Mouse (Mus musculus): ENCODE data around the gene Ccdc58. TPM values are rescaled to one million over a fixed set of nuclear protein-coding genes. Genes with fewer than 3 reads are reported as not detected.
A peak's percentile ranks its signal among the peaks of the same experiment; 100 is the strongest.

The Ccdc58 gene
- polyA plus RNA-seq, 1 experiment from 2014 or later: 43.8 TPM

GRCm38 (mm10) chr16:36069819-36070575 lies 1.5 kb upstream of the Ccdc58 start:
- ATAC-seq (ENCODE audit: low read depth): no peak
- WGBS (ENCODE audit: insufficient replicate concordance): 47% methylated on average over 9 of the region's 9 CpGs
- peak overlapping the region; percentile 95 for H3K4me3 ChIP-seq (ENCODE audit: low read depth, low read length)
- H3K4me2 ChIP-seq (ENCODE audit: low read depth, low read length): peak overlapping the region; percentile 92
- no peaks in the 10 kb centered on the region for H3K27me3 ChIP-seq (ENCODE audit: control insufficient read depth, insufficient read depth, low read depth, low read length)
- no peaks in the 10 kb centered on the region for H3K36me3 ChIP-seq (ENCODE audit: control insufficient read depth, insufficient read depth)
- H3K27ac ChIP-seq (ENCODE audit: low read length): no peak overlapping the region
- H3K9me3 ChIP-seq (replicated peaks; ENCODE audit: control insufficient read depth, low read length): no peaks in the 10 kb centered on the region
- peaks cover 25% of the 10 kb centered on the region for H3K4me1 ChIP-seq (ENCODE audit: control insufficient read depth, low read depth, low read length)
- peak overlapping the region; percentile 95 for H3K9ac ChIP-seq (ENCODE audit: low read depth, low read length)

- under 1% methylated on average over 16 of the region's 16 CpGs for WGBS (ENCODE audit: insufficient replicate concordance)
- H3K27ac ChIP-seq (ENCODE audit: low read length): peak overlapping the region; percentile 98
- peak overlapping the region; percentile 92 for H3K4me2 ChIP-seq (ENCODE audit: low read depth, low read length)
- ATAC-seq (ENCODE audit: low read depth): peak; percentile 4
- peaks cover 25% of the 10 kb centered on the region for H3K4me1 ChIP-seq (ENCODE audit: control insufficient read depth, low read depth, low read length)
- H3K9me3 ChIP-seq (replicated peaks; ENCODE audit: control insufficient read depth, low read length): no peaks in the 10 kb centered on the region
- H3K36me3 ChIP-seq (ENCODE audit: control insufficient read depth, insufficient read depth): no peaks in the 10 kb centered on the region
- peak overlapping the region; percentile 95 for H3K9ac ChIP-seq (ENCODE audit: low read depth, low read length)
- H3K27me3 ChIP-seq (ENCODE audit: control insufficient read depth, insufficient read depth, low read depth, low read length): no peaks in the 10 kb centered on the region
- peak overlapping the region; percentile 95 for H3K4me3 ChIP-seq (ENCODE audit: low read depth, low read length)
Measured at GRCm38 (mm10) chr16:36071071-36071449, 425 bp upstream of the Ccdc58 start.

GRCm38 (mm10) chr16:36072410-36073011 lies 1.0 kb downstream of the Ccdc58 start:
- Histone ChIP-seq H3K9me3 (replicated peaks; ENCODE audit: control insufficient read depth, low read length) (no peaks in the 10 kb centered on the region), H3K4me3 (ENCODE audit: low read depth, low read length) (peak overlapping the region; percentile 95), H3K27me3 (ENCODE audit: control insufficient read depth, insufficient read depth, low read depth, low read length) (no peaks in the 10 kb centered on the region), H3K9ac (ENCODE audit: low read depth, low read length) (peak overlapping the region; percentile 95), H3K36me3 (ENCODE audit: control insufficient read depth, insufficient read depth) (no peaks in the 10 kb centered on the region), H3K4me2 (ENCODE audit: low read depth, low read length) (peak overlapping the region; percentile 92), H3K4me1 (ENCODE audit: control insufficient read depth, low read depth, low read length) (peaks cover 23% of the 10 kb centered on the region), H3K27ac (ENCODE audit: low read length) (peak overlapping the region; percentile 98)
- WGBS (ENCODE audit: insufficient replicate concordance): 22% methylated on average over 8 of the region's 8 CpGs
- no peak for ATAC-seq (ENCODE audit: low read depth)

GRCm38 (mm10) chr16:36074772-36075171 lies 3.3 kb downstream of the Ccdc58 start:
- peaks cover 4% of the 10 kb centered on the region; the same call in 1 of the 2 replicates for H3K4me1 ChIP-seq (ENCODE audit: control insufficient read depth, low read depth, low read length)
- no peak overlapping the region for H3K27ac ChIP-seq (ENCODE audit: low read length)
- H3K36me3 ChIP-seq (ENCODE audit: control insufficient read depth, insufficient read depth): no peaks in the 10 kb centered on the region
- no peak overlapping the region for H3K4me3 ChIP-seq (ENCODE audit: low read depth, low read length)
- H3K27me3 ChIP-seq (ENCODE audit: control insufficient read depth, insufficient read depth, low read depth, low read length): no peaks in the 10 kb centered on the region
- H3K9ac ChIP-seq (ENCODE audit: low read depth, low read length): no peak overlapping the region
- H3K9me3 ChIP-seq (replicated peaks; ENCODE audit: control insufficient read depth, low read length): no peaks in the 10 kb centered on the region
- 84% methylated on average over 3 of the region's 3 CpGs for WGBS (ENCODE audit: insufficient replicate concordance)
- no peak for ATAC-seq (ENCODE audit: low read depth)
- no peak overlapping the region for H3K4me2 ChIP-seq (ENCODE audit: low read depth, low read length)

DNA sequence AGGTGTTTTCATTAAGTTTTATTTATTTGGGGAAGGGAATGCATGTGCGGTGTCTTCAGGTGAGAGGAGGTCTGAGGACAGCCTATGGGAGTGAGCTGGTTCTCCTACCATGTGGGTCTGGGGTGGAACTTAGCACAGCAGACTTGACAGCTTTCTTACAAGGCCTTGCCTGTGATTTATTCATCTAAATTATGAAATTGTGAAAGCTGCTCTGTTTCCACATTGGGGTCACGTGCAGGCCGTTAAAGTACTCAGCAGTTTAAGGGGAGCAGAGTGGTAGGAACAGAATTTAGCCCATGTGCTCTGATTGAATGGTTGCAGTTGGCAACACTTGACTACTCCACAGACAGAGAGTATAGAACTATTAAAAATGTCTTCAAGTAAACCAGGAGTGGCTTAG lies 8.4 kb downstream of the Ccdc58 start:
- Histone ChIP-seq H3K9ac (ENCODE audit: low read depth, low read length) (no peak overlapping the region), H3K27ac (ENCODE audit: low read length) (no peak overlapping the region), H3K27me3 (ENCODE audit: control insufficient read depth, insufficient read depth, low read depth, low read length) (no peaks in the 10 kb centered on the region), H3K4me2 (ENCODE audit: low read depth, low read length) (no peak overlapping the region), H3K9me3 (replicated peaks; ENCODE audit: control insufficient read depth, low read length) (no peaks in the 10 kb centered on the region), H3K36me3 (ENCODE audit: control insufficient read depth, insufficient read depth) (no peaks in the 10 kb centered on the region; the same call in 1 of the 2 replicates), H3K4me1 (ENCODE audit: control insufficient read depth, low read depth, low read length) (no peaks in the 10 kb centered on the region), H3K4me3 (ENCODE audit: low read depth, low read length) (no peak overlapping the region)
- ATAC-seq (ENCODE audit: low read depth): no peak
- 80% methylated on average over 3 of the region's 3 CpGs for WGBS (ENCODE audit: insufficient replicate concordance)

GRCm38 (mm10) chr16:36087846-36088245 lies 16.4 kb downstream of the Ccdc58 start:
- no peak overlapping the region for H3K4me2 ChIP-seq (ENCODE audit: low read depth, low read length)
- no peaks in the 10 kb centered on the region for H3K27me3 ChIP-seq (ENCODE audit: control insufficient read depth, insufficient read depth, low read depth, low read length)
- peak overlapping the region; percentile 39 for H3K27ac ChIP-seq (ENCODE audit: low read length)
- H3K9me3 ChIP-seq (replicated peaks; ENCODE audit: control insufficient read depth, low read length): no peaks in the 10 kb centered on the region
- peaks cover 9% of the 10 kb centered on the region for H3K36me3 ChIP-seq (ENCODE audit: control insufficient read depth, insufficient read depth)
- 58% methylated on average over 4 of the region's 4 CpGs for WGBS (ENCODE audit: insufficient replicate concordance)
- no peak overlapping the region for H3K4me3 ChIP-seq (ENCODE audit: low read depth, low read length)
- H3K9ac ChIP-seq (ENCODE audit: low read depth, low read length): no peak overlapping the region
- peaks cover 3% of the 10 kb centered on the region; the same call in 1 of the 2 replicates for H3K4me1 ChIP-seq (ENCODE audit: control insufficient read depth, low read depth, low read length)
- peak; percentile 94 for ATAC-seq (ENCODE audit: low read depth)

GRCm38 (mm10) chr16:36089065-36089464 lies 17.6 kb downstream of the Ccdc58 start:
- no peak overlapping the region for H3K4me3 ChIP-seq (ENCODE audit: low read depth, low read length)
- no peaks in the 10 kb centered on the region for H3K9me3 ChIP-seq (replicated peaks; ENCODE audit: control insufficient read depth, low read length)
- peaks cover 3% of the 10 kb centered on the region; the same call in 1 of the 2 replicates for H3K4me1 ChIP-seq (ENCODE audit: control insufficient read depth, low read depth, low read length)
- no peak overlapping the region for H3K4me2 ChIP-seq (ENCODE audit: low read depth, low read length)
- no peak for ATAC-seq (ENCODE audit: low read depth)
- no peak overlapping the region for H3K9ac ChIP-seq (ENCODE audit: low read depth, low read length)
- no peaks in the 10 kb centered on the region for H3K27me3 ChIP-seq (ENCODE audit: control insufficient read depth, insufficient read depth, low read depth, low read length)
- 80% methylated on average over 7 of the region's 7 CpGs for WGBS (ENCODE audit: insufficient replicate concordance)
- H3K27ac ChIP-seq (ENCODE audit: low read length): no peak overlapping the region
- peaks cover 9% of the 10 kb centered on the region for H3K36me3 ChIP-seq (ENCODE audit: control insufficient read depth, insufficient read depth)

GRCm38 (mm10) chr16:36089850-36090616 lies 18.5 kb downstream of the Ccdc58 start:
- H3K4me1 ChIP-seq (ENCODE audit: control insufficient read depth, low read depth, low read length): peaks cover 3% of the 10 kb centered on the region; the same call in 1 of the 2 replicates
- WGBS (ENCODE audit: insufficient replicate concordance): 67% methylated on average over 8 of the region's 8 CpGs
- H3K27ac ChIP-seq (ENCODE audit: low read length): no peak overlapping the region
- no peak for ATAC-seq (ENCODE audit: low read depth)
- no peak overlapping the region for H3K4me3 ChIP-seq (ENCODE audit: low read depth, low read length)
- H3K9me3 ChIP-seq (replicated peaks; ENCODE audit: control insufficient read depth, low read length): no peaks in the 10 kb centered on the region
- no peak overlapping the region for H3K4me2 ChIP-seq (ENCODE audit: low read depth, low read length)
- no peaks in the 10 kb centered on the region for H3K27me3 ChIP-seq (ENCODE audit: control insufficient read depth, insufficient read depth, low read depth, low read length)
- H3K36me3 ChIP-seq (ENCODE audit: control insufficient read depth, insufficient read depth): peaks cover 9% of the 10 kb centered on the region
- H3K9ac ChIP-seq (ENCODE audit: low read depth, low read length): no peak overlapping the region

All from liver, embryonic 16.5 days (tissue).